Comparison of ENCODE assay signal across 9 mouse cellular contexts in genomic region chr6:52270494-52271480, GRCm38 (mm10). TPM values are rescaled to one million over a fixed set of nuclear protein-coding genes. Genes with fewer than 3 reads are reported as not detected.
DNase-seq lines count a peak whose midpoint lies in the region; ATAC-seq and TF ChIP-seq lines count a peak whose summit lies in the region.
"Had no signal": no experiment of that assay in that cellular context is flagged by ENCODE, and none has a peak within 500 bp of the region (broad histone marks: within the 10 kb centered on the region; RNA-seq: fewer than 3 reads in every experiment).

No protein-coding gene starts in this region.

- H3K4me1 ChIP-seq in forebrain, embryonic 11.5 days (replicated peaks; ENCODE audit: control insufficient read depth, insufficient read depth, low read length) = no peaks in the 10 kb centered on the region
- no peaks in the 10 kb centered on the region for H3K4me1 ChIP-seq in forebrain, embryonic 12.5 days
- H3K4me1 ChIP-seq in stomach, postnatal 0 days (replicated peaks; ENCODE audit: control insufficient read depth, insufficient read depth) = no peaks in the 10 kb centered on the region

- H3K9ac ChIP-seq in forebrain, embryonic 11.5 days (ENCODE audit: low read length) = no peak overlapping the region
- no peak overlapping the region for H3K9ac ChIP-seq in forebrain, embryonic 12.5 days
- H3K9ac ChIP-seq in stomach, postnatal 0 days (ENCODE audit: low read length) = no peak overlapping the region

- TF ChIP-seq CTCF in stomach, postnatal 0 days (IDR thresholded peaks at IDR 0.05; ENCODE audit: low read depth) = peak; percentile 79

- 5% methylated on average over 23 of the region's 23 CpGs for WGBS in forebrain, embryonic 11.5 days
- WGBS in forebrain, embryonic 12.5 days = 5% methylated on average over 23 of the region's 23 CpGs
- 11% methylated on average over 23 of the region's 23 CpGs for WGBS in stomach, postnatal 0 days

- no peak for ATAC-seq in forebrain, embryonic 11.5 days (replicated peaks; ENCODE audit: low FRiP score)
- ATAC-seq in forebrain, embryonic 12.5 days (ENCODE audit: low FRiP score) = no peak
- peak; percentile 78 for ATAC-seq in CD4-positive, CD25-positive, alpha-beta regulatory T cell, adult 4 months
- 0 out of 2 replicates have a peak, but pooled peaks have one; percentile 49 for ATAC-seq in megakaryocyte, adult 5-6 weeks (ENCODE audit: poor library complexity, severe bottlenecking)
- 0 out of 2 replicates have a peak, but pooled peaks have one; percentile 32 for ATAC-seq in stomach, postnatal 0 days (ENCODE audit: low FRiP score, low TSS enrichment)

- H3K27me3 ChIP-seq in forebrain, embryonic 11.5 days (ENCODE audit: control insufficient read depth, insufficient read depth, low read length) = peaks cover 95% of the 10 kb centered on the region
- peaks cover 95% of the 10 kb centered on the region for H3K27me3 ChIP-seq in forebrain, embryonic 12.5 days
- H3K27me3 ChIP-seq in stomach, postnatal 0 days (ENCODE audit: control insufficient read depth, insufficient read depth, low read length) = peaks cover 52% of the 10 kb centered on the region

- H3K4me2 ChIP-seq in forebrain, embryonic 11.5 days (ENCODE audit: low read depth, low read length, severe bottlenecking) = no peak overlapping the region
- H3K4me2 ChIP-seq in forebrain, embryonic 12.5 days = no peak overlapping the region
- no peak overlapping the region for H3K4me2 ChIP-seq in stomach, postnatal 0 days (replicated peaks; ENCODE audit: low read depth)

- no peaks in the 10 kb centered on the region for H3K9me3 ChIP-seq in forebrain, embryonic 11.5 days (ENCODE audit: control insufficient read depth, low read length)
- H3K9me3 ChIP-seq in forebrain, embryonic 12.5 days = no peaks in the 10 kb centered on the region
- H3K9me3 ChIP-seq in stomach, postnatal 0 days (ENCODE audit: control insufficient read depth, low read length) = no peaks in the 10 kb centered on the region

- peak; percentile 80 for DNase-seq in forebrain, embryonic 11.5 days (ENCODE audit: low spot score)
- DNase-seq in cerebellum, postnatal 14 days = peak; percentile 76 to 81
- peak; percentile 59 to 80 for DNase-seq in heart, postnatal 14 days
- peak; percentile 75 to 80 for DNase-seq in kidney, postnatal 4 days
- no peak for DNase-seq in stomach, postnatal 0 days (ENCODE audit: low spot score)

- no peak for TF ChIP-seq EP300 in stomach, postnatal 0 days (optimal IDR thresholded peaks at IDR 0.05)

- H3K27ac ChIP-seq in forebrain, embryonic 11.5 days (ENCODE audit: low read depth, low read length) = no peak overlapping the region
- no peak overlapping the region for H3K27ac ChIP-seq in forebrain, embryonic 12.5 days
- no peak overlapping the region for H3K27ac ChIP-seq in stomach, postnatal 0 days (replicated peaks)
- H3K27ac ChIP-seq: heart, adult 2 months had no signal

- no peak overlapping the region for H3K4me3 ChIP-seq in forebrain, embryonic 11.5 days (ENCODE audit: low read depth, low read length)
- no peak overlapping the region for H3K4me3 ChIP-seq in forebrain, embryonic 12.5 days (replicated peaks)
- no peak overlapping the region for H3K4me3 ChIP-seq in stomach, postnatal 0 days (ENCODE audit: low read depth, low read length)
- H3K4me3 ChIP-seq: heart, adult 2 months had no signal

- no peaks in the 10 kb centered on the region for H3K36me3 ChIP-seq in forebrain, embryonic 11.5 days (ENCODE audit: control insufficient read depth, insufficient read depth, low read length)
- H3K36me3 ChIP-seq in forebrain, embryonic 12.5 days (replicated peaks) = no peaks in the 10 kb centered on the region
- H3K36me3 ChIP-seq in stomach, postnatal 0 days (ENCODE audit: control insufficient read depth, insufficient read depth, low read length) = no peaks in the 10 kb centered on the region

- intact Hi-C loops in heart, postnatal 14 days (cut with DNase I) = loop anchor here (2.0 to 5.0 kb wide), 3 partner anchors 306 to 567 kb away; no protein-coding TSS in a partner anchor

RNA-seq across cellular contexts. Expression of gene Hoxa13, which starts 10.1 kb away (rescaled TPM):
- polyA plus RNA-seq in forebrain, embryonic 11.5 days (2014; fragmentation: Nextera tagmentation; extraction: Ambion mirVana) = not detected in 2 replicates
- not detected in 2 replicates for polyA plus RNA-seq in forebrain, embryonic 12.5 days (2016; fragmentation: Nextera tagmentation; extraction: Ambion mirVana)
- polyA plus RNA-seq in CD4-positive, CD25-positive, alpha-beta regulatory T cell, adult 4 months (2017; shearing (Covaris generic)) = not detected
- not detected for total RNA-seq in heart, postnatal 14 days (2021)
- total RNA-seq in megakaryocyte, adult 5-6 weeks (2015) = not detected in 2 replicates
- not detected in 2 replicates for total RNA-seq in megakaryocyte, adult 5-6 weeks (2017)
- polyA plus RNA-seq in stomach, postnatal 0 days (2015; fragmentation: Nextera tagmentation; extraction: Ambion mirVana) = not detected in 2 replicates
- total RNA-seq: heart, adult 2 months had no signal
- polyA plus RNA-seq: heart, adult 2 months had no signal

RNA-seq across cellular contexts. Expression of gene Hoxa11, which starts 25.2 kb away (rescaled TPM):
- polyA plus RNA-seq in forebrain, embryonic 11.5 days (2014; fragmentation: Nextera tagmentation; extraction: Ambion mirVana) = not detected in 2 replicates
- polyA plus RNA-seq in forebrain, embryonic 12.5 days (2016; fragmentation: Nextera tagmentation; extraction: Ambion mirVana) = not detected in 2 replicates
- polyA plus RNA-seq in CD4-positive, CD25-positive, alpha-beta regulatory T cell, adult 4 months (2017; shearing (Covaris generic)) = not detected
- total RNA-seq in heart, postnatal 14 days (2021) = not detected
- not detected in 2 replicates for total RNA-seq in megakaryocyte, adult 5-6 weeks (2015)
- total RNA-seq in megakaryocyte, adult 5-6 weeks (2017) = not detected in 2 replicates
- polyA plus RNA-seq in stomach, postnatal 0 days (2015; fragmentation: Nextera tagmentation; extraction: Ambion mirVana) = not detected in 2 replicates
- total RNA-seq: heart, adult 2 months had no signal
- polyA plus RNA-seq: heart, adult 2 months had no signal

RNA-seq across cellular contexts. Expression of gene Hoxa10, which starts 30.1 kb away (rescaled TPM):
- not detected in 2 replicates for polyA plus RNA-seq in forebrain, embryonic 11.5 days (2014; fragmentation: Nextera tagmentation; extraction: Ambion mirVana)
- not detected in 2 replicates for polyA plus RNA-seq in forebrain, embryonic 12.5 days (2016; fragmentation: Nextera tagmentation; extraction: Ambion mirVana)
- polyA plus RNA-seq in CD4-positive, CD25-positive, alpha-beta regulatory T cell, adult 4 months (2017; shearing (Covaris generic)) = not detected
- not detected for total RNA-seq in heart, postnatal 14 days (2021)
- total RNA-seq in megakaryocyte, adult 5-6 weeks (2015) = 0.07 TPM in 1 of 2 replicates, not detected in the other
- total RNA-seq in megakaryocyte, adult 5-6 weeks (2017) = 0.11 TPM in 1 of 2 replicates, not detected in the other
- 0.06 TPM in 1 of 2 replicates, not detected in the other for polyA plus RNA-seq in stomach, postnatal 0 days (2015; fragmentation: Nextera tagmentation; extraction: Ambion mirVana)
- total RNA-seq: heart, adult 2 months had no signal
- polyA plus RNA-seq: heart, adult 2 months had no signal

RNA-seq across cellular contexts. Expression of gene Hoxa9, which starts 39.9 kb away (rescaled TPM):
- polyA plus RNA-seq in forebrain, embryonic 11.5 days (2014; fragmentation: Nextera tagmentation; extraction: Ambion mirVana) = not detected in 2 replicates
- not detected in 2 replicates for polyA plus RNA-seq in forebrain, embryonic 12.5 days (2016; fragmentation: Nextera tagmentation; extraction: Ambion mirVana)
- polyA plus RNA-seq in CD4-positive, CD25-positive, alpha-beta regulatory T cell, adult 4 months (2017; shearing (Covaris generic)) = under 1 TPM in 1 of 2 experiments, not detected in 1; 0.17 TPM
- total RNA-seq in heart, postnatal 14 days (2021) = not detected
- 0.36 and 1.2 TPM in 2 replicates for total RNA-seq in megakaryocyte, adult 5-6 weeks (2015)
- 1.5 and 2.0 TPM in 2 replicates for total RNA-seq in megakaryocyte, adult 5-6 weeks (2017)
- polyA plus RNA-seq in stomach, postnatal 0 days (2015; fragmentation: Nextera tagmentation; extraction: Ambion mirVana) = 0.13 and 0.61 TPM in 2 replicates
- total RNA-seq: heart, adult 2 months had no signal

RNA-seq across cellular contexts. Expression of gene Evx1, which starts 42.5 kb away (rescaled TPM):
- not detected in 2 replicates for polyA plus RNA-seq in forebrain, embryonic 11.5 days (2014; fragmentation: Nextera tagmentation; extraction: Ambion mirVana)
- polyA plus RNA-seq in forebrain, embryonic 12.5 days (2016; fragmentation: Nextera tagmentation; extraction: Ambion mirVana) = not detected in 2 replicates
- polyA plus RNA-seq in CD4-positive, CD25-positive, alpha-beta regulatory T cell, adult 4 months (2017; shearing (Covaris generic)) = not detected
- total RNA-seq in heart, postnatal 14 days (2021) = not detected
- total RNA-seq in megakaryocyte, adult 5-6 weeks (2015) = not detected in 2 replicates
- total RNA-seq in megakaryocyte, adult 5-6 weeks (2017) = not detected in 2 replicates
- polyA plus RNA-seq in stomach, postnatal 0 days (2015; fragmentation: Nextera tagmentation; extraction: Ambion mirVana) = not detected in 2 replicates
- total RNA-seq: heart, adult 2 months had no signal
- polyA plus RNA-seq: heart, adult 2 months had no signal

Comparison
In these comparisons a context has a peak if more than half of its experiments do, and no peak if none do; other contexts are left out.
1. ATAC-seq: peak in CD4-positive, CD25-positive, alpha-beta regulatory T cell, adult 4 months (single experiment), megakaryocyte, adult 5-6 weeks (single experiment) and stomach, postnatal 0 days (single experiment); none in forebrain, embryonic 11.5 days (single experiment) and forebrain, embryonic 12.5 days (single experiment).